Mouse (Mus musculus): ENCODE measurements around the gene Spata17. TPM values are rescaled to one million over a fixed set of nuclear protein-coding genes. Genes with fewer than 3 reads are reported as not detected.
"Not testable (repeated sequence)": the region's sequence is repeated elsewhere in the genome, so short reads cannot be mapped to it uniquely, and the experiment has no call there.

The Spata17 gene
- total RNA-seq, 2 experiments from 2014 or later, result 0.62 TPM; not detected in 1

DNA sequence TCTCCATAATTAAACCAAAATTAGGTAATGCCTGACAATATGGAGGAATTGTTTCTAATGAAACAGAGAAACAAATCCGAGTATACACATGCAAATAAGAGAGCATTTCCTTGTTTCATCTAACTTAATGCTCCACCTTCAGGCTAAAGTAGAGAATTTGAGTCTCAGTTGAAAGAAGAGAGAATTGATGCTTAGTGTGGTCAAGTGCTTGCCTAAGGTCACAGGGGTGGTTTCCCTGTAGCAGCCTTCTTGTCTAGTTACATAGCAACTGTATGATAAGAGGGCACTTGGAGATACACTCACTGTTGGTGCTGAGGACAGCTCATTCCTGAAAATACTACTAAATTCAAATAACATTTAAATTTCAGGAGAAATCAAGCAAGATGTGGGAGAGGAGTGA, 36.7 kb downstream of the Spata17 start:
- DNase-seq (ENCODE audit: low spot score in 2 of 2), result no peak

DNA sequence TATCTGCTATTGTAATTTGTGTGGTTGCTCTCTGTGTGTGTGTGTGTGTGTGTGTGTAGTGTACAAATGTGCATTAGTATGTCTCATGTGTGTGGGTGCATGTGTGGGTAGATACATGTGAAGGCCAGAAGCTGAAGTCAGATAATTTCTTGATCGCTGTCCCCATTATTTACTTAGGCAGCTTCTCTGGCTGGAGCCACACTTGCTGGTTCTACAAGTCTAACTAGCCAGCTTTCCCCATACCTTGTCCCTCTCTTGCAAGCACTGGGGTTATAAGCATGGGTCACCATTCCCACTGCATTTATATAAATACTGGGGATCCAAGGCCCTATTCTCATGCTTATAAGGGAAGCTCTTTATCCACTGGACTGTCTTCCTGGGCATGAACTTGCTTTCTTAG, 39.3 kb downstream of the Spata17 start:
- no peak for DNase-seq (ENCODE audit: low spot score in 2 of 2)

DNA sequence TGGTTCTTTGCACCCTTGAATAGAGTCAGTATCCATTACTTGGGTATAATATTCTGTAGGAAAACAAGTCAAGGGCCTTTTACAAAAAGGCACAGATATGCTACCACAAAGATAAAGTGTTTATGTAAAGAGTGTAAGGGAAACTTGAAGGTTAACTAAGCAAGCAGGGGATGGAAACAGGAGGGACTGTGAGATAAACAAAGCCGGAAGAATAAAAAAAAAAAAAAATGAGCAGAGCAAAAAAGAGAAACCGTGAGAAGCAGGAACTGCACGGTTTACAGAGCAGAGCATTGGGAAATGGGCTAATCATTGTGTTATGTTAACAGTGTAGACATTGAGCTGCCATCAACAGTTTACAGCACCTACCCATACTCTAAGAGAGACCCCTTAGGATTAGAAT, 44.9 kb downstream of the Spata17 start:
- no peak for DNase-seq (ENCODE audit: low spot score in 2 of 2)

DNA sequence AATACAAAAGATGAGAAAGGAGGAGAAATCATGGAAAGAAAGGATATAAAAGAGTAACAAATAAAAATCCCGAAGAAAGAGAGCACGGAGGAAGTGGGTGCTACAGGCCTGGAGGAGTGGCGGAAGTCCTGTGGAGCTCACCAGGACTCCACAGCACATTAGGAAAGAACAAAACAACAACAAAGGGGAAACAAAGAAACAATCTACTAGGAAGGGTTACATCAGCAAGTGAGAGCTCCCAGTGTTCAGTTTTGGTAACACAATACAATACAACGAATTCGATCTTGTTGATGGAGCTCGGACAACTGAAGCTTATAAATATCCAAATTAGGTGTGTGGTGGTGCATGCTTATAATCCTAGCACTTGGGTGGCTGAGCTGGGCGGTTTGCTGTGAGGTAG, 45.6 kb downstream of the Spata17 start:
- DNase-seq (ENCODE audit: low spot score in 2 of 2), result no peak

DNA sequence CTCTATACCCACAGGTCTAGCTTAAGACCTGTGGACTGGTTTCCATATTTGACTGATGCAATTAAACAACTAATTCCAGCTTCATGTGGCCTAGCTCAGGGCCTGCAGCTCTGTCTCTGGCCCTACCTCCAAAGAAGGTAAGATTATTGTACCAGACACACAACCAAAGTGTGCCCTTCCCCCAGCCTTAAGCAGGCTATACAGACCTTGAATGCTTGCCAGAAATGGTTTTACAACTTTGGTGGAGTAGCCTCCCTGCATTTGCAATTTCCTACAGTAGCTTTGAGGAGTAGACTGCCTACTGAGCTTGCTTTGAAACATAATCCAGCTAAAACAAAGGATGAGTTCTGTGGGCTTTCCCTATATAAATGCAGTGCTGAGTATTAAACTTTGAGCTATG, 51.7 kb downstream of the Spata17 start:
- DNase-seq (ENCODE audit: low spot score in 2 of 2), result no peak

DNA sequence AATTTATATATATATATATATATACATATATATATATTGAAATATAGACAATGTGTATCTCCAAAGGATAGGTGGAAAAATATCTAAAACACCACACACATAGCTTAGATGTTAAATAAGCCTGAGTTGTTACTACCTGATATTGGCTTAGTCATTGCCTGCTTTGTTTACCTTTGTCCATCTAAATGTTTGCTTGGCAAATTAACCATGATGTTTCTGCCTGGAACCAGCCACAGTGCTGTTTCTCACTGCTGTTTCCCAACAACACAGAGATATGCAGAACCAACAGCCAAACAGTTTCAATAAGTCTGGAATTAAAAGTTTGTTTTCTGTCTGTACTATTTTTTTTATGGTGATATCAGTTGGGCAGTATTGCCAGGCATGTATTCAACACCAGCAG, 59.6 kb downstream of the Spata17 start:
- DNase-seq (ENCODE audit: low spot score in 2 of 2), result no peak

DNA sequence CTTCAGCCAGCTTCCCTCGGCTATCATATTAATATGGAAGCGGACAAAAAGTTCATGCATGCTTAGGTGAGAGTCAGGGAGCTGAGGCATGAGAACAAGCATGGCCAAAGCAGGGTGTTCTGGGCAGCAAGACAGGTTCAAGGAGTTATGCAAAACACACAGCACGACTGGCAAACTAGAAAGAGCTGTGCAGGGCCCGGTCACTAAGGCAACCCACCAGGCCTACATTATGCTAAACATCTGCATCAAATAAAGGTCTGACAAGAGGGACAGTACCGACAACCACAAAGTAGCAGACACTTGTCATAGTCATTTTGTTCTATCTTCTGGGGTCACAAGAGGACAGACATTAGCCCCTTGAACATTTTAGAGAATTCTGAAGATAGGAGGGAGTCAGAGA, 61.6 kb downstream of the Spata17 start:
- no peak for DNase-seq (ENCODE audit: low spot score in 2 of 2)

DNA sequence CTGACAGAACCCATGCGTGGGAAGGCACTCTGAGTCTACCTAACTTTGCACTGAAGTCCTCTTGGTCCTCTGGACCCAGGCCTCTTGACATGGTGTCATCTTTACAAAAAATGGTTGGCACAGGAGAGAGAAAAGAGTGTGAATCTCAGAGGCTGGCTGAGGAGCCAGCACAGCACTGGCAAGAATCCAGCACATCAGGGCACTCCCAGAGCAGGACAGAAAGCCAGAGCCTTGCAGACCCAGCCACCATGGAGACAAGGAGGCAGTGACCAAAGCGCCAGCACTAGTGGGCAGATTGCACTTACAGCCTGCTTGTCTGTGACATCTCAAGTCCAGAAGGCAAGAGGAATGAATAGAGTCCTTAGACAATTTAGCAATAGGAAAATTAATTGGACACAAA, 62.7 kb downstream of the Spata17 start:
- DNase-seq (ENCODE audit: low spot score in 2 of 2), result no peak

DNA sequence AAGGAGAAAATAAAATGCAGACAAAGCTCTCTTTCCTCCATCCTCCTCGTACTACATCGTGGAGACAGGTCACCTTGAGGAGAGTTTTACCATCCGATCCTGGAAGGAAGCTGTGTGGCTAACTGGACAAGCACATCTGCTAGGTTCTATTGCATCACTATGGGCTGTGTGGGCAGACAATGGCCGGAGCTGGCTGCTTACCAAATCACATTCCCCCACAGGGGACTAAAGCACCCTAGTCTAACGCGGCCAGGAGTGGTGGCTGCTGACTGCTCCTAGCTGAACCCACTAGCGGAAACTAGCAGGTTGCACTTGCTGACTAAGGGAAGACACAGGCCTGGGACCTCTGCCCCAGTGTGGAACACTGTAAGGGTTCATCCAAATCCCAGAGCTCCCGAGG, 72.3 kb downstream of the Spata17 start:
- no peak for DNase-seq (ENCODE audit: low spot score in 2 of 2)

DNA sequence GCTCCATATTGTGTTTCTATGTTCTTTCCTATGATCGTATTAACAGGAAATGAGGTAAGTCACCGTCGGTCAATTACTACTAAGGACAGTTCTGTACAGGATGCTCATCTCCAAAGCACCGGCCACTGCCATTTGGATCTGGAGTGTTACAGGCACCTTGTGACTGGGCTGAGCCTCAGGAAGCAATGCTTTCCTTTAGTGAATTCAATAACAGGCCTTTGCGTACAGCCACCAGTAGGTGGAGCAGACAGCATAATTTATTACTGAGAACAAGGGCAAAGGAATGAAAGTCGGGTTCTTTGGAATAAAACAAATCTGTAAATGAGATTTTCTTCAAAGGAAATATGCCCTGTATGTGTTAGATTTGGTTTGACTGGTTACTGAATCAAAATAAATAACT, 77.8 kb downstream of the Spata17 start:
- DNase-seq (ENCODE audit: low spot score in 2 of 2), result peak in 1 of 2 experiments; percentile 14

DNA sequence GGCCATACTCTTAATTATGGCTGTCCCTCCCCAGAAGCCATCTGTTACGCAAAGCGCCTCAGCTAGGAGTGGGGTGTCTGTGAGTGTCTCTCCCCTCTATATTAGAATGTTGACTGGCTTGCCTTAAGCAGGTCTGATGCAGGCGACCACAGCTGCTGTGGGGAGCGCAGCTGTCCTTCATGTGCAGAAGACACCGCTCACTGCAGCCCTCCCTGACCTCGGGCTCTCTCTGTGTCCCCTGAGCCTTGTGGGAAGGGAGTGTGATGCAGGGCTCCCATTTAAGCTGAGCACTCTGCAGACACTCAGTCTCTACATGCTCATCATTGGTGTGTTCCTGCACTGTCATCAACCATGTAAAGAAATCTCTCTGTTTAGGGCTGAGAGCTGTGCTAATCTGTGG, 79.4 kb downstream of the Spata17 start:
- no peak for DNase-seq (ENCODE audit: low spot score in 2 of 2)

DNA sequence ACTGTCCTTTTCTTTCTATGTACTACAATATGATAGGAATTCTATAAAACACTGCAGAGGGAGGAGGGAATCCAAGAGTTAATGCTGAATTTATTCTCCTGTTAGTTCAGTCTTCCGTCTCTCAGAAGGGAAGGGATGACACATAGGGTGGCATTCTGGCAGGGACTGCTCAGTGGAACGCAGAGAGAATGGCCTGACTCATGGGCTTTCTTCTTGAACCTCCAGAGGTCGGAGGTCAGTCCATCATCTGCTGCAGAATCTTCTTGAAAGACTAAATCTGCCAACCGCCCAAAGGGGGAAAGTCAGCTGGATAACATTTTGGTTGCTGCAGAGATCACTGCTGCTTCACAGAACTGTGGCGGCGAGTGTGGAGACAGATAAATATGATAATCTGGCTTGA, 81.4 kb downstream of the Spata17 start:
- no peak for DNase-seq (ENCODE audit: low spot score in 2 of 2)

DNA sequence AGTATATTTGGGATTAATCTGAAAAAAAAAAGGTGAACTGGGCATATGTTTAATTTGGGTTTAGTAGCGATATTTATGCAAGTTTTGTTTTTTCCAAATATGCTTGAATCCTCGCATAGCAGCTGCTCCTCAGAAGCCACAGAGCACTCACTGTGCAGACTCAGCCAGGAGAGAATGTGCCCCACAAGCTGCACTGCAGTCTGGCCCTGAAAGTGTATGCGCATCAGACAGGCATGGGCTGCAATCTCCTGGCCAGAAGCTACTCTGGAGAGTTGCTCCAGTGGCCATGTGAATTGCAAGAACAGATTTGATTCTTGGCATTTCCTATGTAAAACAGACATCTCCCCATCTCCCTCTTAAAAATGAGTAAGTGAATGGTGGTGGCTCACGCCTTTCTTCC, 82.9 kb downstream of the Spata17 start:
- DNase-seq (ENCODE audit: low spot score in 2 of 2), result no peak

DNA sequence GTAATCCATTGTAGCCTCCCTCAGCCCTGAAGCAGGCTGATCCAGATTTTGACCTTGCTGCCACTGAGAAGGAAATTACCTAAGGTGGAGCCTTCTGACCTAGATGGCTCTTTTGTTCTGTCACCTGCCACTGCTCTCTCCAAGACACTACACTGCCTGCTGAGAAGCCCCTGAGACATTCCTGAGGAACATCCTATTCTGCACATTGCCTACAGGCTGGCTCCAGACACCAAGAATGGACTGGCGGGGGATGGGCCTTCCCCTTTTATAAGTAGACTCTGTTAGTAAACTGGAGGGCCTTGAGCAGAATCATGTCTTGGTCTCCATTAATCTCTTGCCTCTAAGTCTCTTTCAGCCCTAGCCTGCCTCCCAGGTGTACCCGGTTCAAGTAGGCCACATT, 87.7 kb downstream of the Spata17 start:
- DNase-seq (ENCODE audit: low spot score in 2 of 2), result not testable (repeated sequence)

DNA sequence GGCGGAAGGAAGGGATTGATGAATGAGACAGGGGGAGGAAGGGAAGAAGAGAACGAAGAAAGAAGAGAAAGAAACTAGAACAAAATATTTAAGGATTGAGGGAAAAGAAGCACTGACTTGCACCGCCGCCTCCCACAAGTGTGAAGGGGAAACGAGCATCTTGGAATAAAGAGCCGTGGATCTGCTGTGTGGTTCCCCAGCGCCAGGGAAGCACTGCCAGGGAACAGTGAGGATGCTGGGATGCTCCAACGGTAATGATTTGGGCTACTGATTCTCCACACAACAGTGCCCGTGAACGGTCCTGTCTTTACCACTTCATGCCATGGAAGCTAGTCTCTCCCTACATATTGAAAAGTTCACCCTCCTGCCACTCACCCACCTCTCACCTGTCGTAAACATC, 89.5 kb downstream of the Spata17 start:
- no peak for DNase-seq (ENCODE audit: low spot score in 2 of 2)

DNA sequence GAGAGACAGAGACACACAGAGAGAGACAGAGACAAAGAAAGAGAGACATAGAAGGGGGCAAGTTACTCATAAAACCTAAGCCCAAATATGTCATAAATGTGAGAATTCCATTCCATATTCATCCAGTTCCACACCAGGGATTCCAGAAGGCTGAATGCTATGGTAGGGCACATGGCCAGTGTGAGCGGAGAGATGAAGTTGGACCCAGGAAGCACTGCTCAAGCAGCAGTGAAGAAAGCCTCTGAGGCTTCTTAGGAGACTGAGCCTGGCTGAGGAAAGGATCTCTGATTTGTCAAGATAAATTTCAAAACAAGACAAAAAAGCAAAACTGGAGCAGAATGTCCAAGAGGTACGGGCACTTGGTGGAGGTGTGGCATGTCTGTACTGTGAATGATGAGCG, 90.3 kb downstream of the Spata17 start:
- DNase-seq (ENCODE audit: low spot score in 2 of 2), result no peak

DNA sequence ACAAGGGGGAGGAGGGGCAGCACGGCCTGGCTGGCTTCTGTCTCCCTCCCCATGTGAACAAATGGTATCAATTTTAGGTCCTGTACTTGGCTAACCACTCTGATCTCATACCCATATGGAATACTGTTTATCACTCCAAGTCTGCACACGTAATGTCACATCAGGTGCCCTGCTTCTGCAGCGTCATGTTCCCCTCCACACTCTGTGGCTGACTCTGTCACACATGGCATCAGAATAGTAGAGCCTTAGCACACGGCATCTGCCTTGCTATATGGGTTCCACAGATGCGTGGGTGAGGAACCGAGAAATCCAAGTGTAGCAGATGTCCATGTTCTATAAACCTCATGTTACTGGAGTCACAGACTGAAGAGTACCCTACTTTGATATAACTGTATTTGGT, 96.0 kb downstream of the Spata17 start:
- no peak for DNase-seq (ENCODE audit: low spot score in 2 of 2)

DNA sequence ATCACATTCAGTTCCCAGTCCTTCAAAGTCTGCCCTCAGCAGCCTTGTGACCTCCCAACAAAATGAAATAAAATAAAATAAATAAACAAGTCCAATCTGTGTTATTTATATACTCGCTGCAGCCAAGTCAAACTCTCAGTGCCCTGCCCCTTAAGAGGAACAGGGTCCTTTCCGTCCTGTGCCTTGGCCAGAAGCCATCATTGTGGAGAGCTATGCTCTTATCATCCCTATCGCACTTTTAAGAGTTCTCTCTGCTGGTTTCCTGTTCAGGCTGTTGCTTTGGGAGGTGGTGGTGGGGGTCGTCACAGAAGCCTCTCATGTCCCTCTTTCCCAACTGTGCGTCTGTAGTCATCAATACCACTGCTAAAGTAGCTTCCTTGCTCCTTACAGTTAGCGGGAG, 97.2 kb downstream of the Spata17 start:
- no peak for DNase-seq (ENCODE audit: low spot score in 2 of 2)

DNA sequence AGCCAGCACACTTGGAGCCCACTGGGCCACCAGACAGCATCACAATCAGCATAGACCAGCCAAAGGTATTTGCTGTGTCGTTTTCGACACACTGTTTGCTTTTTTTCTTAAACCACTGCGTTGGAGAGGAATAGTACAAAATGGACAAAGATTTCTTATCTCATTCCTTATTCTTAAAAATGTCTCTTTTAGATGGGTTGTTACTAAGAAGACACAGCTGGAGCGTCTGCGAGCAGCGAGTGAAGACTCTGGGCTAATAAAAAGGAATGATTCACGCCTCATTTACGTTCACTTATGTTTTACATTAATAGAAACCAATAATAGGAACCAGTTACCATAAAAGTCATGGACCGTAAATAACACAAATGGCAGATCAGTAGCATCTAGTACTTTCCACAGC, 101.5 kb downstream of the Spata17 start:
- DNase-seq (ENCODE audit: low spot score in 2 of 2), result no peak

DNA sequence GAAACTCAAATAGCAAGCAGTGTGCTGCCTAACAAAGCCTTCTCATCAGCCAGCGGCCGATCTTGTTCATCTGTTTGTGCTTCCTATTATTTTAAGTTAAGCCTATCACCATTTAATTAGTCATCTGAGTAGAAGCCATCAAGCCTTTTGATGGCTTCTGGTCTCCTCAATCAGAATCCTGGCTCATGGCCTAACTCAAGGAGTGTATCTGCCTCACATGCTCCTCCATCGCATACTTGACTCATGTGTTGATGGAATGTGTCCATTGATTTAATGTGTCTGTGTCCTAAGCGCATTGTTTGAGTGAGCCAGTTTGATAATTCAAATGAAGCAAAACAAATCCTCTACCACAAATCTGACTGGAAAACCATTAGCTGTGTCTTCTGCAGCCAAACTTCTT, 113.1 kb downstream of the Spata17 start:
- no peak for DNase-seq (ENCODE audit: low spot score in 2 of 2)

DNA sequence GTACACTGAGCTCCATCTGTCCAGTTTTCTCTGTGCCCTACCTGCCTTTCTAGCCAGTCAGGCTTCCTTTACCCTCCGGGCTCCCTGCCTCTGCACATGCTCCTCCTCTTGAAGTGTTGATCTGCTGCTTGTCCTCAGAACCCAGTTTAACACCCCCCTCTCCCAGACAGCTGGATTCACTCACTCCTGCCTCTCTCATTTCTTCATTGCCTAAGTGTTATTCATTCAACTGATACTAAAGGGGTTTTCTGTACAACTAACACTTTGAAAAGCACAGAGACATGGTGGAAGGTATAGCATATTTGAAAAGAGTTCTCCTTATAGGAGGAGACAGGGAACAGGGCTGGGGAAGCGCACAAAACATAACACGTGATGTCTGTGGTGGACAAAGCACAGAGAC, 114.1 kb downstream of the Spata17 start:
- DNase-seq (ENCODE audit: low spot score in 2 of 2), result no peak

DNA sequence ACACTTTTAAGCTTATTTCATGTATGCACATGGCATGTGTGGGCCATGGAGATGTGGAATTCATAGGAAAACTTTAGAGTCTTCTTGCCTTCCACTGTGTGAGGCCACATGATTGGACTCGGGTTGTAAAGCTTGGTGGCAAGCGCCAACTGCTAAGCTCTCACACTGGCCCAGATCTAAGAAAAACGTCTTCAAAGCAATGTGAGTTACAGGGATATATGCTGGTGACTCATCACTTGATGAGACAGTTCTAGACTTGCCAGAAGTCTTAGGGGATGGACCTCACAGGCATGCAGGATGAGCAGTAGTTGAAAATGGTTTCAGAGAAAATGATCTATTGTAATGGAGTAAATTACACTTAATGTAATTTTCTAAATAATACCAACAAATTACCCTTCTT, 114.6 kb downstream of the Spata17 start:
- no peak for DNase-seq (ENCODE audit: low spot score in 2 of 2)

DNA sequence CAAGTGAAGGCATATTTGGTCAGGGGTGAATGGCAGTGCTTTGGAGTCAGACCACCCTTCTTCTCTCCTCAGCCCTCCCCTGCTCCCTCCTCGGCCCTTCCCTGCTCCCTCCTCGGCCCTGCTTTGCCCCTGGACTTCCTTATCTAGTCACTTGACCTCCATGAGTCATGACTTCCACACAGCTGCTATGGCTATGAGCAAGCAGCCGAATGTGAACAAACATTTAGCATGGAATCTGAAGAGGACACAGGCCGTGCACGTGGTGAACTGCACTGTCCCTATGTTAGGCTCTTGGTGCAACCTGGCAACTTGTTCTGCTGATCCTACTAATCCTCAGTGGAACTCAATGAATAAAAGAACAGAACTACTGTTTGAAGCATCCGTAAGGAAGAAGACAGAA, 117.0 kb downstream of the Spata17 start:
- no peak for DNase-seq (ENCODE audit: low spot score in 2 of 2)

DNA sequence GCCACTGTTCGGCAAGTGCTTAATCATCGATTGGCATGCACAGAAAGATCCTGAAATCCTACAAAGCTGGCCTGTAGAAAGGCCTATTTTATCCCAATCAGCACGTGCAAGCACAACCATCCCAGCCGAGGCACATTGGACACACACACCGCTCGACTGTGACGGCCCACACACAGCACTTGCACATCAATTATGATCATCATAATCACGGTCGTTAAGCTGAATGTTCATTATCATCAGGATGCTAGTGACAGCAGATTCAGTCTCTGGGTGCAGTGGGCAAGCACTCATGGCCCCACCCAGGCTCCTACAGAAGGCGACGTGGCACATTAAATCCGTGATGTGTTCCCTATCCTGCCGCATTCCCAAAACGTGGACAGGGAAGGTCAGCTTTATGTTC, 122.7 kb downstream of the Spata17 start:
- DNase-seq (ENCODE audit: low spot score in 2 of 2), result no peak

Measured in adrenal gland, postnatal 4 days (tissue).